Mouse (Mus musculus): ENCODE data around the gene Rnf144b. TPM values are rescaled to one million over a fixed set of nuclear protein-coding genes. Genes with fewer than 3 reads are reported as not detected.

Gene Rnf144b
- polyA plus RNA-seq, 1 experiment from 2014 or later, result 3.7 TPM

DNA sequence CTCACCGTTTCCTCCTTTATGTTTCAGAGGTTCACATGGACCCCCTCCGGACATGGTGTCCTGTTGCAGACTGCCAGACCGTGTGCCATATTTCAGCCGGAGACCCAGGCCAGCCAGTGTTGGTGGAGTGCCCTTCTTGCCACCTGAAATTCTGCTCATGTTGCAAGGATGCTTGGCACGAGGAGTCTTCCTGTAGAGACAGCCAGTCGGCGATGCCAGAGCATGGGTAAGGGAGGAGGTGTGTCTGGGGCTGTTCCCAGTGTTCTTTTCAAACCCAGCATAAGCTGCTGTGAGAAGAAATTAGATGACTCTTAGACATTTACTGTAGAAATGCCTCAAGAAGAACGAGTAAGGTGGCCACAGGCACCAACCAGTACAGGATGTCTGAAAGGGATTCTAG is 114.9 kb downstream of the Rnf144b start:
- no peaks in the 10 kb centered on the region for H3K4me1 ChIP-seq (replicated peaks; ENCODE audit: control insufficient read depth, insufficient read depth)

DNA sequence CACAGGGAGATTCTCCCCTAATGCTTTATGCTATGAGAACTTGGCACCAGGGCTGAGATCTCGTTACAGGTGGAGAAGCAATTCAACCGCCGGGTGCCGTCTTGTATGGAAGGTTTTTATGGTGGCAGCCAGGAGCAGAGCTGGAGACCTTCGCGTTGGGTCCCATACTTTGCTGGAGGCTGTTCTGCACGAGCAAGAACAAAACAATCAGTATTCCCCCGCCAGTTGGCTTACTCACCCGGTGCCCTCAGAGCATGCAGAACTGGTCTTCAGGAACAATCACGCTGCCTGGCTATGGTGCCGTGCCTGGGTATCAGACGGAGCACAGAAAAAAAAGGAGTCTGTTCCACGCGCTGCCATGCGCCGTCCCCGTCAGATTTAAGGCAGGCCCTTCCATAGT is 115.7 kb downstream of the Rnf144b start:
- TF ChIP-seq EP300 (optimal IDR thresholded peaks at IDR 0.05) (no peak), CTCF (IDR thresholded peaks at IDR 0.05; ENCODE audit: low read depth) (no peak)
- WGBS, result 82% methylated on average over 17 of the region's 17 CpGs
- ATAC-seq (ENCODE audit: low FRiP score, low TSS enrichment), result no peak

More for the DNA sequence above, 114.9 kb downstream of the Rnf144b start:
- DNase-seq (ENCODE audit: low spot score) (no peak), ATAC-seq (ENCODE audit: low FRiP score, low TSS enrichment) (no peak)
- no peak overlapping the region for H3K4me2 ChIP-seq (replicated peaks; ENCODE audit: low read depth)
- 92% methylated on average over 8 of the region's 8 CpGs for WGBS
- H3K4me3 ChIP-seq (ENCODE audit: low read depth, low read length), result no peak overlapping the region
- no peak for TF ChIP-seq EP300 (optimal IDR thresholded peaks at IDR 0.05)
- H3K9ac ChIP-seq (ENCODE audit: low read length), result no peak overlapping the region
- no peaks in the 10 kb centered on the region for H3K9me3 ChIP-seq (ENCODE audit: control insufficient read depth, low read length)
- H3K27ac ChIP-seq (replicated peaks), result no peak overlapping the region
- H3K27me3 ChIP-seq (ENCODE audit: control insufficient read depth, insufficient read depth, low read length), result no peaks in the 10 kb centered on the region
- no peaks in the 10 kb centered on the region for H3K36me3 ChIP-seq (ENCODE audit: control insufficient read depth, insufficient read depth, low read length)

DNA sequence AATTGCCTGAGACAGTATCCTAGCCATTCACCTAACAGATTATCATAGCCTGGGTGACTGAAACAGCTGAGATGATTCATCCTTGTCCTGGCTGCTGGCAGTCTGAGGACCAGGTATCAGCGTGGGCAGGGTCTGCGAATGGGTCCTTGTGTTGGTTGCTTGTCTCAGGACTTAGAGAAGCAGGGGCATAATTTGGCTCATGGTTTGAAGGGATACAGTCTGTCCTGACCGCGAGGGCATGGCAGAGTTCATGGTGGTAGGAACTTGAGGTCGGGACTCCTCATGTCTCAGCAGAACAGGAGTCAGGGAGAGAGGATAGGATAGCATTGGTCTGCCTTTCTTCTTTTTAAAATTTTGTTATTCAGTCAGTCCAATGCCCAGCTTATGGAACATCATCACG is 121.1 kb downstream of the Rnf144b start:
- H3K27ac ChIP-seq (replicated peaks), result no peak overlapping the region
- no peaks in the 10 kb centered on the region for H3K4me1 ChIP-seq (replicated peaks; ENCODE audit: control insufficient read depth, insufficient read depth)
- no peak overlapping the region for H3K4me3 ChIP-seq (ENCODE audit: low read depth, low read length)
- 93% methylated on average over 6 of the region's 6 CpGs for WGBS
- H3K27me3 ChIP-seq (ENCODE audit: control insufficient read depth, insufficient read depth, low read length), result no peaks in the 10 kb centered on the region
- no peak overlapping the region for H3K4me2 ChIP-seq (replicated peaks; ENCODE audit: low read depth)
- H3K9me3 ChIP-seq (ENCODE audit: control insufficient read depth, low read length), result no peaks in the 10 kb centered on the region
- H3K9ac ChIP-seq (ENCODE audit: low read length), result no peak overlapping the region
- TF ChIP-seq EP300 (optimal IDR thresholded peaks at IDR 0.05), result no peak
- TF ChIP-seq CTCF (IDR thresholded peaks at IDR 0.05; ENCODE audit: low read depth), result no peak
- H3K36me3 ChIP-seq (ENCODE audit: control insufficient read depth, insufficient read depth, low read length), result no peaks in the 10 kb centered on the region; the same call in 1 of the 2 replicates
- ATAC-seq (ENCODE audit: low FRiP score, low TSS enrichment) (no peak), DNase-seq (ENCODE audit: low spot score) (no peak)

More for the DNA sequence above, 115.7 kb downstream of the Rnf144b start:
- Histone ChIP-seq H3K9ac (ENCODE audit: low read length) (no peak overlapping the region), H3K4me2 (replicated peaks; ENCODE audit: low read depth) (no peak overlapping the region), H3K36me3 (ENCODE audit: control insufficient read depth, insufficient read depth, low read length) (no peaks in the 10 kb centered on the region), H3K9me3 (ENCODE audit: control insufficient read depth, low read length) (no peaks in the 10 kb centered on the region), H3K27ac (replicated peaks) (no peak overlapping the region), H3K27me3 (ENCODE audit: control insufficient read depth, insufficient read depth, low read length) (no peaks in the 10 kb centered on the region), H3K4me3 (ENCODE audit: low read depth, low read length) (no peak overlapping the region), H3K4me1 (replicated peaks; ENCODE audit: control insufficient read depth, insufficient read depth) (no peaks in the 10 kb centered on the region)
- DNase-seq (ENCODE audit: low spot score), result no peak

DNA sequence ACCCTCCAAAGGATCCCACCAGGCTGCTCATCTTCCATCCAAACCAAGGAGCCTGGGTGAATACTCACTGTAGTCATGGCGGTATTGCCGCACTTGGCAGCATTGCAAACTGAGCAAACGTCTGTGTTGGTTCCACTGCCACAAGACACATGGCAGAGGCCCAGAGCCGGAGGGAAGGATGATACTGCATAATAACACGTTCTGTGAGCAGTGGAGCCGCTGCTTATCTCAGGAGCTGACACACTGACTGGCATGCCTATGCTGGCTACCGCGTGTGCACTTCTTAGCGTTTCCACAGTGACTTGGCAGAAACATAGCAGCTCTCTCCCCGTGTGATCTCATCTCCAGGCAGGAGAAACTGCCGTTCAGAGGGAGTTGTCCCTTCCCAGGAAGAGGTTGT is 122.3 kb downstream of the Rnf144b start:
- ATAC-seq (ENCODE audit: low FRiP score, low TSS enrichment) (peak; percentile 77), DNase-seq (ENCODE audit: low spot score) (peak; percentile 36)
- no peak overlapping the region for H3K4me2 ChIP-seq (replicated peaks; ENCODE audit: low read depth)
- no peaks in the 10 kb centered on the region for H3K4me1 ChIP-seq (replicated peaks; ENCODE audit: control insufficient read depth, insufficient read depth)
- no peak overlapping the region for H3K27ac ChIP-seq (replicated peaks)
- TF ChIP-seq EP300 (optimal IDR thresholded peaks at IDR 0.05) (no peak), CTCF (IDR thresholded peaks at IDR 0.05; ENCODE audit: low read depth) (no peak)
- 47% methylated on average over 11 of the region's 11 CpGs for WGBS
- no peaks in the 10 kb centered on the region; the same call in 1 of the 2 replicates for H3K36me3 ChIP-seq (ENCODE audit: control insufficient read depth, insufficient read depth, low read length)
- no peak overlapping the region for H3K9ac ChIP-seq (ENCODE audit: low read length)
- no peaks in the 10 kb centered on the region for H3K27me3 ChIP-seq (ENCODE audit: control insufficient read depth, insufficient read depth, low read length)
- H3K4me3 ChIP-seq (ENCODE audit: low read depth, low read length), result no peak overlapping the region
- no peaks in the 10 kb centered on the region for H3K9me3 ChIP-seq (ENCODE audit: control insufficient read depth, low read length)

DNA sequence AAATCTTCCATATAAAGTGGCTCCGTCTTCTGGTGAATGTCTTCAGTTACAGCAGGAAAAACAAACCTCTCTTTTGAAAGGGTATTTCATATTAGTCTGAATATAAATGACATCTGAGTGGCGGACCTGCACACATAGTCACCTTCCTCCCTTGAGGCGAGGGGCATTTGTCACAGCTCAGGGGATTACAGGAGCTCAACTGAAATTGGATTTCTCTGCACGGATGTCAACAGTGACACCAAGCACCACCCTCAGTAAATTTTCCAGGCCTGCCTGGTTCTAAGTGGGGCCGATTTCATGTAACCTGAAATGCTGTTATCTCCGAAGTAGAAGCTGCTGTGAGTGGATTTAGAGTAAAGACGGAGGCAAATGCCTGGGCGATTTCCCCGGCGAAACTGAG is 124.0 kb downstream of the Rnf144b start:
- DNase-seq (ENCODE audit: low spot score) (no peak), ATAC-seq (ENCODE audit: low FRiP score, low TSS enrichment) (no peak)
- no peaks in the 10 kb centered on the region for H3K4me1 ChIP-seq (replicated peaks; ENCODE audit: control insufficient read depth, insufficient read depth)
- no peak overlapping the region for H3K4me2 ChIP-seq (replicated peaks; ENCODE audit: low read depth)
- H3K4me3 ChIP-seq (ENCODE audit: low read depth, low read length), result no peak overlapping the region
- no peak overlapping the region for H3K27ac ChIP-seq (replicated peaks)
- H3K27me3 ChIP-seq (ENCODE audit: control insufficient read depth, insufficient read depth, low read length), result no peaks in the 10 kb centered on the region
- TF ChIP-seq CTCF (IDR thresholded peaks at IDR 0.05; ENCODE audit: low read depth) (peak; percentile 18; the same call in 1 of the 2 replicates), EP300 (optimal IDR thresholded peaks at IDR 0.05) (no peak)
- no peaks in the 10 kb centered on the region for H3K9me3 ChIP-seq (ENCODE audit: control insufficient read depth, low read length)
- no peak overlapping the region for H3K9ac ChIP-seq (ENCODE audit: low read length)
- 47% methylated on average over 10 of the region's 10 CpGs for WGBS
- H3K36me3 ChIP-seq (ENCODE audit: control insufficient read depth, insufficient read depth, low read length), result no peaks in the 10 kb centered on the region; the same call in 1 of the 2 replicates

DNA sequence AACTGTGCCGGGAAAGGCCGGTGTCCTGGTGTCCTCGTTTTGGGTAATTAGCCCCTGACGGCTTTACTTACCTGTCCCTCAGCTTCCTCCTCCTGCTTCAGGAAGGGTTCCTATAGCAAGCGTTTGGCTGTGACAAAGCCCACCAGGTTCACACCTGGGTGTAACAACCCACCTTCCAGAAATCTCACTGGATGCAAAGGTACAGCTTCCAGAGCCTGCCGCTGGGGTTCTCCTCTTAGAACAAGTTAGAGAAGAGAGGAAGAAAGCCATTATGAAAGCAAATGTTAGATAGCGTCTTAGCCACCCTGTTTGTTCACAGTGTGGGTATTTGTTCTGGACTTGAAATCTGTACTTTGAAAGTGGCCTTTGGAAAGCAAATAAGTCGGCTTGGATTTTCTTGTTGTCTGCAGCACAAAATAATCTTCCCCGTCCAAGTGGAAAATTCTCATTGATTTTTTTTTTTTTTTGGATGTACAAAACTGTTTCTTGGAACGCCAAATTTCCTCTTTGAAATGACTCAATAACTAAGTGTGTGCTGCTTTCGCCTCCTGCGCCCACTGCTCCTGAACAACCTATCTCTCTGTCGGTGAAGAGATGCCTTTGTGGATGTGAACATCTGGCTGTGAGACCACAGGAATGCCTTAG is 124.8 kb downstream of the Rnf144b start:
- no peaks in the 10 kb centered on the region; the same call in 1 of the 2 replicates for H3K36me3 ChIP-seq (ENCODE audit: control insufficient read depth, insufficient read depth, low read length)
- peak; percentile 34; the same call in 1 of the 2 replicates for ATAC-seq (ENCODE audit: low FRiP score, low TSS enrichment)
- H3K9ac ChIP-seq (ENCODE audit: low read length), result no peak overlapping the region
- H3K9me3 ChIP-seq (ENCODE audit: control insufficient read depth, low read length), result no peaks in the 10 kb centered on the region
- H3K4me3 ChIP-seq (ENCODE audit: low read depth, low read length), result no peak overlapping the region
- no peak overlapping the region for H3K4me2 ChIP-seq (replicated peaks; ENCODE audit: low read depth)
- TF ChIP-seq EP300 (optimal IDR thresholded peaks at IDR 0.05), result no peak
- no peak for TF ChIP-seq CTCF (IDR thresholded peaks at IDR 0.05; ENCODE audit: low read depth)
- no peaks in the 10 kb centered on the region for H3K27me3 ChIP-seq (ENCODE audit: control insufficient read depth, insufficient read depth, low read length)
- WGBS, result 54% methylated on average over 13 of the region's 13 CpGs
- H3K4me1 ChIP-seq (replicated peaks; ENCODE audit: control insufficient read depth, insufficient read depth), result no peaks in the 10 kb centered on the region
- H3K27ac ChIP-seq (replicated peaks), result no peak overlapping the region
- peak; percentile 35 for DNase-seq (ENCODE audit: low spot score)

Data from stomach, postnatal 0 days (tissue).